Comparison of ENCODE assay signal across 10 mouse cellular contexts in the genomic region with DNA sequence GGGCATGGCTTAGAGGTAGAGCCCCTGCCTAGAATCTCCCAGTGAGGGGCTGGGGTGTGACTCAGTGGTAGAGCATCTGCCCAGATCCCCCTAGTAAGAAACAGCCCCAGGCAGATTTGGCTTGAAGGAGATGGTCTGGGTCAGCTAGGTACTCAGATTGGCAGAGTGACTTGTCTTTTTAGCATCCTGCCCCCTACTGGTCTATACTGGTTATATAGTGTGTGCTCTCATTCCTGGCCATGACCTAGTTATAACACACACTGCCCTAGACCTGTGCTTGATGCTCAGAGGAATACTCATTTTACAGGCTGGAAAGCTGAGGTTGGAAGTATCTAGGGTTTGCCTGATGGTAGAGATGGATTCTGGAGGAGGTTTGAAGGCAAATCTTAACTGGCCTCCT. TPM values are rescaled to one million over a fixed set of nuclear protein-coding genes. Genes with fewer than 3 reads are reported as not detected.
DNase-seq lines count a peak whose midpoint lies in the region; ATAC-seq and TF ChIP-seq lines count a peak whose summit lies in the region.
"Had no signal": no experiment of that assay in that cellular context is flagged by ENCODE, and none has a peak within 500 bp of the region (broad histone marks: within the 10 kb centered on the region; RNA-seq: fewer than 3 reads in every experiment).

No protein-coding gene starts in this region.

- in situ Hi-C loops in CH12.LX (cut with MboI; ENCODE audit: low pct_ligation_motif_present, low pct_unique_long_range_greater_than_20kb, low sequenced_read_pairs), result loop anchor here (5.0 to 10.0 kb wide), 3 partner anchors 35 to 197 kb away; a partner anchor contains a TSS

- no peaks in the 10 kb centered on the region for H3K27me3 ChIP-seq in CH12.LX (replicated peaks)
- no peaks in the 10 kb centered on the region for H3K27me3 ChIP-seq in thymus, adult 2 months (ENCODE audit: control insufficient read depth, insufficient read depth, low read length)
- peaks cover 9% of the 10 kb centered on the region for H3K27me3 ChIP-seq in hindbrain, embryonic 12.5 days

- H3K9me3 ChIP-seq in CH12.LX (replicated peaks; ENCODE audit: low read length), result no peaks in the 10 kb centered on the region
- no peaks in the 10 kb centered on the region for H3K9me3 ChIP-seq in hindbrain, embryonic 12.5 days (replicated peaks)
- H3K9me3 ChIP-seq: midbrain, embryonic 12.5 days had no signal

- H3K36me3 ChIP-seq in CH12.LX (replicated peaks in 1 of 2; ENCODE audit: control insufficient read depth in 1 of 2, insufficient read depth in 1 of 2, low read length in 1 of 2), result peaks cover 8 to 27% of the 10 kb centered on the region in 2 experiments
- no peaks in the 10 kb centered on the region for H3K36me3 ChIP-seq in thymus, adult 2 months (ENCODE audit: control insufficient read depth, insufficient read depth, low read length)
- no peaks in the 10 kb centered on the region for H3K36me3 ChIP-seq in hindbrain, embryonic 12.5 days
- H3K36me3 ChIP-seq: midbrain, embryonic 12.5 days had no signal

- TF ChIP-seq POLR2A in CH12.LX (IDR thresholded peaks at IDR 0.05; ENCODE audit: low read depth, low read length), result no peak
- TF ChIP-seq POLR2A in thymus, adult 2 months (IDR thresholded peaks at IDR 0.05; ENCODE audit: control insufficient read depth, extremely low read depth, insufficient read depth, low read length, poor library complexity), result no peak

- H3K4me3 ChIP-seq in layer of hippocampus, adult 2 months, result no peak overlapping the region
- H3K4me3 ChIP-seq in CH12.LX (replicated peaks in 1 of 3; ENCODE audit: low read depth in 2 of 3, low read length in 2 of 3, poor library complexity in 1 of 3), result peak overlapping the region in 1 of 3 experiments; percentile 63
- no peak overlapping the region for H3K4me3 ChIP-seq in thymus, adult 2 months (ENCODE audit: control insufficient read depth, insufficient read depth, low read length)
- H3K4me3 ChIP-seq in hindbrain, embryonic 12.5 days, result no peak overlapping the region
- H3K4me3 ChIP-seq: midbrain, embryonic 12.5 days had no signal

- H3K79me2 ChIP-seq in CH12.LX (replicated peaks; ENCODE audit: control insufficient read depth, extremely low read depth, insufficient read depth, poor library complexity, severe bottlenecking), result no peaks in the 10 kb centered on the region

- dilution Hi-C loops in CH12.LX (cut with MboI; ENCODE audit: extremely low pct_ligation_motif_present, extremely low pct_unique_long_range_greater_than_20kb, low sequenced_read_pairs), result no loop called here

- H3K27ac ChIP-seq in layer of hippocampus, adult 2 months, result no peak overlapping the region
- no peak overlapping the region for H3K27ac ChIP-seq in CH12.LX (ENCODE audit: insufficient read depth, low read depth)
- H3K27ac ChIP-seq in thymus, adult 2 months (ENCODE audit: control insufficient read depth, insufficient read depth, low read length), result no peak overlapping the region
- H3K27ac ChIP-seq in hindbrain, embryonic 12.5 days, result no peak overlapping the region
- H3K27ac ChIP-seq: midbrain, embryonic 12.5 days had no signal

- DNase-seq in layer of hippocampus, adult 2 months (ENCODE audit: low spot score in 2 of 2), result no peak
- no peak for DNase-seq in layer of hippocampus, postnatal 10 days (ENCODE audit: low spot score in 2 of 2)
- DNase-seq in CH12.LX (ENCODE audit: extremely low read depth) (peak; percentile 79), NIH3T3 (ENCODE audit: low read depth) (peak; percentile 57)
- DNase-seq in thymus, adult 2 months, result no peak
- DNase-seq: adrenal gland, postnatal 14 days; kidney, adult 11 months had no signal

- H3K9ac ChIP-seq in CH12.LX (ENCODE audit: insufficient read depth, low read depth), result 0 out of 2 replicates have a peak overlapping the region, but pooled peaks have one; percentile 16
- H3K9ac ChIP-seq in hindbrain, embryonic 12.5 days, result no peak overlapping the region
- H3K9ac ChIP-seq: midbrain, embryonic 12.5 days had no signal

- TF ChIP-seq EP300 in CH12.LX (IDR thresholded peaks at IDR 0.05; ENCODE audit: low read length), result no peak

- no peak overlapping the region; the same call in 1 of the 2 replicates for H3K4me2 ChIP-seq in CH12.LX (ENCODE audit: insufficient read depth, low read depth, poor library complexity, severe bottlenecking)
- no peak overlapping the region for H3K4me2 ChIP-seq in hindbrain, embryonic 12.5 days (replicated peaks)
- H3K4me2 ChIP-seq: midbrain, embryonic 12.5 days had no signal

- TF ChIP-seq CTCF in layer of hippocampus, adult 2 months (conservative IDR thresholded peaks at IDR 0.05), result peak; percentile 80
- peak; percentile 51 to 70 for TF ChIP-seq CTCF in CH12.LX (conservative IDR thresholded peaks at IDR 0.05 in 1 of 2, IDR thresholded peaks at IDR 0.05 in 1 of 2; ENCODE audit: low read depth in 2 of 2, low read length in 2 of 2)
- TF ChIP-seq CTCF in thymus, adult 2 months (IDR thresholded peaks at IDR 0.05; ENCODE audit: borderline replicate concordance, control insufficient read depth, extremely low read depth, insufficient read depth, low read length, poor library complexity), result no peak

- peak; percentile 49 for TF ChIP-seq RAD21 in CH12.LX (IDR thresholded peaks at IDR 0.05; ENCODE audit: low read depth, low read length)

- peaks cover 9 to 55% of the 10 kb centered on the region in 2 experiments; a peak in 3 of 4 replicates for H3K4me1 ChIP-seq in CH12.LX (ENCODE audit: control insufficient read depth in 1 of 2, insufficient read depth in 2 of 2)
- peaks cover 11% of the 10 kb centered on the region for H3K4me1 ChIP-seq in thymus, adult 2 months (replicated peaks; ENCODE audit: control insufficient read depth, insufficient read depth, low read length)
- no peaks in the 10 kb centered on the region; the same call in 1 of the 2 replicates for H3K4me1 ChIP-seq in hindbrain, embryonic 12.5 days
- H3K4me1 ChIP-seq: midbrain, embryonic 12.5 days had no signal

- ATAC-seq in megakaryocyte progenitor cell, adult 5-6 weeks (replicated peaks; ENCODE audit: poor library complexity), result peak; percentile 74
- no peak for ATAC-seq in hindbrain, embryonic 12.5 days (ENCODE audit: low FRiP score)

TF ChIP-seq in CH12.LX, 34 proteins besides CTCF, POLR2A, EP300 and RAD21:
- TF ChIP-seq RCOR1 (conservative IDR thresholded peaks at IDR 0.05; ENCODE audit: low read depth, low read length) (no peak), SMC3 (IDR thresholded peaks at IDR 0.05; ENCODE audit: low read depth, low read length) (peak; percentile 24; the same call in 1 of the 2 replicates), ELF1 (IDR thresholded peaks at IDR 0.05; ENCODE audit: low read depth, low read length) (no peak)

RNA-seq across cellular contexts. Expression of a gene that starts 17.9 kb away (rescaled TPM):
- total RNA-seq in layer of hippocampus, adult 2 months (2021), result 10 to 100 TPM; 13.8 to 13.9 TPM
- total RNA-seq in layer of hippocampus, postnatal 10 days (2021), result 10 to 100 TPM; 27.1 to 28.8 TPM
- total RNA-seq in CH12.LX (2012; rRNA removed) (7.0 and 8.3 TPM in 2 replicates), CH12.LX (2014; rRNA removed) (7.3 and 7.5 TPM in 2 replicates)
- polyA plus RNA-seq in CH12.LX (2012; ENCODE audit: insufficient read length, low read depth), result 11.2 and 12.4 TPM in 2 replicates
- 0.20 and 0.30 TPM in 2 replicates for total RNA-seq in megakaryocyte progenitor cell, adult 5-6 weeks (2015)
- total RNA-seq in megakaryocyte progenitor cell, adult 5-6 weeks (2017), result 0.41 and 1.9 TPM in 2 replicates
- polyA plus RNA-seq in thymus, adult 2 months (2012; rRNA removed), result 10.6 and 13.7 TPM in 2 replicates
- 1.8 and 2.1 TPM in 2 replicates for polyA plus RNA-seq in hindbrain, embryonic 12.5 days (2016; fragmentation: Nextera tagmentation; extraction: Ambion mirVana)

RNA-seq across cellular contexts. Expression of a gene that starts 37.1 kb away (rescaled TPM):
- 10 to 100 TPM; 20.2 to 21.1 TPM for total RNA-seq in layer of hippocampus, adult 2 months (2021)
- 10 to 100 TPM; 27.6 to 28.5 TPM for total RNA-seq in layer of hippocampus, postnatal 10 days (2021)
- 14.5 and 15.0 TPM in 2 replicates for total RNA-seq in CH12.LX (2012; rRNA removed)
- 9.0 and 9.8 TPM in 2 replicates for total RNA-seq in CH12.LX (2014; rRNA removed)
- polyA plus RNA-seq in CH12.LX (2012; ENCODE audit: insufficient read length, low read depth), result 10.0 and 10.9 TPM in 2 replicates
- 6.2 and 6.4 TPM in 2 replicates for total RNA-seq in megakaryocyte progenitor cell, adult 5-6 weeks (2015)
- 11.1 and 12.2 TPM in 2 replicates for total RNA-seq in megakaryocyte progenitor cell, adult 5-6 weeks (2017)
- polyA plus RNA-seq in thymus, adult 2 months (2012; rRNA removed), result 65.1 and 69.1 TPM in 2 replicates
- 22.8 and 25.7 TPM in 2 replicates for polyA plus RNA-seq in hindbrain, embryonic 12.5 days (2016; fragmentation: Nextera tagmentation; extraction: Ambion mirVana)

RNA-seq across cellular contexts. Expression of a gene that starts 39.7 kb away (rescaled TPM):
- total RNA-seq in layer of hippocampus, adult 2 months (2021), result 10 to 100 TPM; 46.2 to 57.9 TPM
- total RNA-seq in layer of hippocampus, postnatal 10 days (2021), result 10 to 100 TPM; 53.7 to 54.5 TPM
- total RNA-seq in CH12.LX (2012; rRNA removed) (5.3 and 6.3 TPM in 2 replicates), CH12.LX (2014; rRNA removed) (2.2 and 2.9 TPM in 2 replicates)
- 8.5 and 11.2 TPM in 2 replicates for polyA plus RNA-seq in CH12.LX (2012; ENCODE audit: insufficient read length, low read depth)
- 9.8 and 12.7 TPM in 2 replicates for total RNA-seq in megakaryocyte progenitor cell, adult 5-6 weeks (2015)
- 9.2 and 9.8 TPM in 2 replicates for total RNA-seq in megakaryocyte progenitor cell, adult 5-6 weeks (2017)
- polyA plus RNA-seq in thymus, adult 2 months (2012; rRNA removed), result 30.0 and 31.5 TPM in 2 replicates
- polyA plus RNA-seq in hindbrain, embryonic 12.5 days (2016; fragmentation: Nextera tagmentation; extraction: Ambion mirVana), result 31.3 and 31.7 TPM in 2 replicates

Comparison
In these comparisons a context has a peak if more than half of its experiments do, and no peak if none do; other contexts are left out.
1. DNase-seq: peak in CH12.LX (single experiment) and NIH3T3 (single experiment); none in layer of hippocampus, adult 2 months (0 of 2), layer of hippocampus, postnatal 10 days (0 of 2) and thymus, adult 2 months (single experiment).